Mouse (Mus musculus) ES-Bruce4 (cell line): ENCODE data around the gene Mgst3.

ENCODE experiments used
- CTCF ChIP-seq: IDR thresholded peaks from one replicate; pipeline ENCODE4 v1.8.1; 2011; ENCODE audit warnings: low read depth, low read length
- POLR2A ChIP-seq: IDR thresholded peaks from one replicate; pipeline ENCODE4 v1.8.1; 2011; ENCODE audit warnings: low read length; ENCODE audit not compliant: insufficient read depth

GRCm38 (mm10) chr1:167362819-167363218, 30.8 kb downstream of the Mgst3 start:
- TF ChIP-seq CTCF (no peak), POLR2A (no peak)
